In the genomic region with DNA sequence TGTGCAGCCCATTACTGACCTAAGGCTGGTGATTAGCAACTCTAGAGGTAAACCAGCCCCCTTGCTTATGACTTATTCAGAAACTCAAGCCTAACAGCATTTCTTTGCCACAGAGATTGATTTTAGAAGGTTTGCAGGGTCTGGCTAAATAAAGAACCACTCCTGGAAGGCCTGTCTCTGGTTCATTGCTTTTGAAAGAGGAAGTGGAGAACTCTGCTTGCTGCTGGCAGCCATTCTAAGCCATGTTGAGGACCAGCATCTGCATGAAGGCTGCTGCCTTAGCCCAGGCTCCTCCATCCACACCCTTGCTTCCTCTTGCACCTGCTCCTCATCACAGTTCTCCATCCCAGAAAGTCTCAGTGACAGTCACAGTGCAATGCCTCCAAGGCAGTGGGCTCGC, we compare ENCODE assay signal across 21 mouse cellular contexts. TPM values are rescaled to one million over a fixed set of nuclear protein-coding genes. Genes with fewer than 3 reads are reported as not detected.
DNase-seq lines count a peak whose midpoint lies in the region; ATAC-seq and TF ChIP-seq lines count a peak whose summit lies in the region.
"Had no signal": no experiment of that assay in that cellular context is flagged by ENCODE, and none has a peak within 500 bp of the region (broad histone marks: within the 10 kb centered on the region; RNA-seq: fewer than 3 reads in every experiment).

No protein-coding gene starts in this region.

- H3K9ac ChIP-seq in MEL (ENCODE audit: control insufficient read depth, low read depth, low read length, poor library complexity, severe bottlenecking) = no peak overlapping the region
- H3K9ac ChIP-seq: forebrain, embryonic 13.5 days; forebrain, postnatal 0 days; heart, embryonic 13.5 days; hindbrain, embryonic 12.5 days had no signal

- TF ChIP-seq POLR2A in spleen, adult 2 months (IDR thresholded peaks at IDR 0.05; ENCODE audit: low read depth, low read length) = no peak
- no peak for TF ChIP-seq POLR2A in MEL (IDR thresholded peaks at IDR 0.05; ENCODE audit: control insufficient read depth in 1 of 2, insufficient read depth in 1 of 2, low read depth in 1 of 2, low read length in 2 of 2, poor library complexity in 1 of 2)

- no peaks in the 10 kb centered on the region for H3K36me3 ChIP-seq in spleen, adult 2 months (ENCODE audit: control insufficient read depth, insufficient read depth, low read length)
- H3K36me3 ChIP-seq in MEL (ENCODE audit: control insufficient read depth in 1 of 2, insufficient read depth in 2 of 2, low read length in 2 of 2) = no peaks in the 10 kb centered on the region
- no peaks in the 10 kb centered on the region for H3K36me3 ChIP-seq in splenic B cell, adult 2 months (ENCODE audit: control insufficient read depth, insufficient read depth, low read length, poor library complexity, severe bottlenecking)
- H3K36me3 ChIP-seq: embryonic facial prominence, embryonic 10.5 days; heart, embryonic 13.5 days; hindbrain, embryonic 12.5 days had no signal

- TF ChIP-seq EP300 in MEL (IDR thresholded peaks at IDR 0.05; ENCODE audit: low read depth in 1 of 2, low read length in 2 of 2) = no peak

- TF ChIP-seq CTCF in spleen, adult 2 months (IDR thresholded peaks at IDR 0.05; ENCODE audit: extremely low read depth, insufficient read depth, insufficient read length, insufficient replicate concordance) = no peak
- TF ChIP-seq CTCF in MEL (IDR thresholded peaks at IDR 0.05 in 2 of 3, conservative IDR thresholded peaks at IDR 0.05 in 1 of 3; ENCODE audit: control insufficient read depth in 1 of 3, insufficient read depth in 1 of 3, low read depth in 2 of 3, low read length in 3 of 3, poor library complexity in 1 of 3, severe bottlenecking in 1 of 3) = no peak
- TF ChIP-seq CTCF in layer of hippocampus, adult 2 months (conservative IDR thresholded peaks at IDR 0.05) = no peak

- H3K27me3 ChIP-seq in spleen, adult 2 months (ENCODE audit: control insufficient read depth, insufficient read depth, low read length) = no peaks in the 10 kb centered on the region
- peaks cover 0 to 3% of the 10 kb centered on the region in 2 experiments; a peak in 2 of 4 replicates for H3K27me3 ChIP-seq in MEL (ENCODE audit: control insufficient read depth in 1 of 2, insufficient read depth in 2 of 2, low read length in 2 of 2)
- H3K27me3 ChIP-seq in splenic B cell, adult 2 months (ENCODE audit: control insufficient read depth, insufficient read depth, low read length, poor library complexity, severe bottlenecking) = no peaks in the 10 kb centered on the region
- H3K27me3 ChIP-seq: forebrain, embryonic 13.5 days; heart, embryonic 13.5 days; hindbrain, embryonic 12.5 days had no signal

- peak; percentile 18 to 29 for DNase-seq in spleen, adult 2 months (ENCODE audit: low read depth in 1 of 2, low spot score in 2 of 2)
- no peak for DNase-seq in spleen, postnatal 14 days (ENCODE audit: low spot score in 2 of 2)
- peak; percentile 4 for DNase-seq in MEL (ENCODE audit: low read depth, low spot score)
- DNase-seq in splenic B cell, adult 2 months (ENCODE audit: low read depth, low spot score) = peak; percentile 70
- DNase-seq in layer of hippocampus, adult 2 months (ENCODE audit: low spot score in 2 of 2) = no peak
- DNase-seq in gastrocnemius, postnatal 10 days = no peak
- no peak for DNase-seq in cerebellum, postnatal 10 days
- DNase-seq: adrenal gland, adult 8-10 months; adrenal gland, postnatal 36 days; cerebellum, adult 8-10 months; cerebellum, postnatal 25 days; forebrain, postnatal 0 days; gastrocnemius, postnatal 25 days; heart, adult 11 months; heart, postnatal 4 days had no signal

- H3K9me3 ChIP-seq in MEL (replicated peaks; ENCODE audit: insufficient read depth, low read length) = no peaks in the 10 kb centered on the region
- H3K9me3 ChIP-seq: embryonic facial prominence, embryonic 10.5 days; forebrain, embryonic 13.5 days; heart, embryonic 13.5 days; hindbrain, embryonic 12.5 days had no signal

- ATAC-seq in megakaryocyte progenitor cell, adult 5-6 weeks (replicated peaks; ENCODE audit: poor library complexity) = peak; percentile 65
- ATAC-seq: forebrain, embryonic 13.5 days; forebrain, postnatal 0 days; hindbrain, embryonic 16.5 days had no signal

- no peak overlapping the region for H3K4me3 ChIP-seq in spleen, adult 2 months (ENCODE audit: extremely low read depth, insufficient read depth, insufficient read length)
- H3K4me3 ChIP-seq in MEL (ENCODE audit: control insufficient read depth in 1 of 2, insufficient read depth in 1 of 2, low read depth in 2 of 2, low read length in 2 of 2) = no peak overlapping the region
- H3K4me3 ChIP-seq in layer of hippocampus, adult 2 months = no peak overlapping the region
- H3K4me3 ChIP-seq: embryonic facial prominence, embryonic 10.5 days; forebrain, embryonic 13.5 days; heart, embryonic 13.5 days; hindbrain, embryonic 12.5 days had no signal

- H3K4me1 ChIP-seq in spleen, adult 2 months (ENCODE audit: control insufficient read depth, insufficient read depth, insufficient read length) = peaks cover 11% of the 10 kb centered on the region; the same call in 1 of the 2 replicates
- no peaks in the 10 kb centered on the region for H3K4me1 ChIP-seq in MEL (ENCODE audit: control insufficient read depth in 1 of 2, insufficient read depth in 2 of 2, low read length in 2 of 2)
- H3K4me1 ChIP-seq: embryonic facial prominence, embryonic 10.5 days; forebrain, embryonic 13.5 days; heart, embryonic 13.5 days; hindbrain, embryonic 12.5 days had no signal

- 37% methylated on average over 1 of the region's 1 CpGs for WGBS in spleen, adult 2 months

- H3K79me2 ChIP-seq in MEL (ENCODE audit: control insufficient read depth, insufficient read depth, low read length, poor library complexity) = no peaks in the 10 kb centered on the region

- no peak overlapping the region for H3K27ac ChIP-seq in spleen, adult 2 months (ENCODE audit: insufficient read depth, low read length)
- no peak overlapping the region for H3K27ac ChIP-seq in MEL (ENCODE audit: control insufficient read depth, low read depth, low read length)
- no peak overlapping the region for H3K27ac ChIP-seq in layer of hippocampus, adult 2 months
- H3K27ac ChIP-seq: embryonic facial prominence, embryonic 10.5 days; forebrain, embryonic 13.5 days; heart, embryonic 13.5 days; hindbrain, embryonic 12.5 days had no signal

- TF ChIP-seq RAD21 in MEL (IDR thresholded peaks at IDR 0.05; ENCODE audit: low read depth, low read length) = no peak

TF ChIP-seq in MEL, 35 proteins besides CTCF, POLR2A, EP300 and RAD21:
- no peak for TF ChIP-seq CHD2 (IDR thresholded peaks at IDR 0.05; ENCODE audit: low read length)
- no peak for TF ChIP-seq MAX (IDR thresholded peaks at IDR 0.05; ENCODE audit: low read length)
- TF ChIP-seq SMC3 (IDR thresholded peaks at IDR 0.05; ENCODE audit: low read depth, low read length) = no peak
- no peak for TF ChIP-seq ELF1 (IDR thresholded peaks at IDR 0.05; ENCODE audit: low read depth, low read length)
TF ChIP-seq in MEL: peak in this region for 0.

RNA-seq across cellular contexts. Expression of gene Sv2b, which starts 9.3 kb away (rescaled TPM):
- polyA plus RNA-seq in spleen, adult 2 months (2012; rRNA removed) = 0.26 and 0.27 TPM in 2 replicates
- not detected in 2 replicates for total RNA-seq in MEL (2012; rRNA removed)
- not detected for polyA plus RNA-seq in MEL (2012; ENCODE audit: insufficient read depth in 1 of 2, insufficient read length in 2 of 2, low read depth in 1 of 2, low replicate concordance in 2 of 2, missing spikeins in 1 of 2)
- not detected in 2 replicates for total RNA-seq in megakaryocyte progenitor cell, adult 5-6 weeks (2015)
- not detected in 2 replicates for total RNA-seq in megakaryocyte progenitor cell, adult 5-6 weeks (2017)
- total RNA-seq in layer of hippocampus, adult 2 months (2021) = 100 to 1,000 TPM; 289 to 309 TPM
- total RNA-seq in gastrocnemius, postnatal 10 days (2021) = 1 to 10 TPM; 1.1 to 1.2 TPM

Comparison
In these comparisons a context has a peak if more than half of its experiments do, and no peak if none do; other contexts are left out.
1. DNase-seq: peak in spleen, adult 2 months (2 of 2), MEL (single experiment) and splenic B cell, adult 2 months (single experiment); none in spleen, postnatal 14 days (0 of 2), layer of hippocampus, adult 2 months (0 of 2), gastrocnemius, postnatal 10 days (single experiment) and cerebellum, postnatal 10 days (0 of 2).
2. RNA of gene Sv2b, which starts 9.3 kb away (total RNA-seq): 289 to 309 TPM in layer of hippocampus, adult 2 months; 1.1 to 1.2 TPM in gastrocnemius, postnatal 10 days, not detected in MEL and not detected in megakaryocyte progenitor cell, adult 5-6 weeks; every median in the first group is over 100 times any median in the second.